Mouse (Mus musculus): Measurements from ENCODE around the gene Rita1. TPM values are rescaled to one million over a fixed set of nuclear protein-coding genes. Genes with fewer than 3 reads are reported as not detected.

The Rita1 gene
- polyA plus RNA-seq, 1 experiment from 2014 or later = 9.3 TPM

DNA sequence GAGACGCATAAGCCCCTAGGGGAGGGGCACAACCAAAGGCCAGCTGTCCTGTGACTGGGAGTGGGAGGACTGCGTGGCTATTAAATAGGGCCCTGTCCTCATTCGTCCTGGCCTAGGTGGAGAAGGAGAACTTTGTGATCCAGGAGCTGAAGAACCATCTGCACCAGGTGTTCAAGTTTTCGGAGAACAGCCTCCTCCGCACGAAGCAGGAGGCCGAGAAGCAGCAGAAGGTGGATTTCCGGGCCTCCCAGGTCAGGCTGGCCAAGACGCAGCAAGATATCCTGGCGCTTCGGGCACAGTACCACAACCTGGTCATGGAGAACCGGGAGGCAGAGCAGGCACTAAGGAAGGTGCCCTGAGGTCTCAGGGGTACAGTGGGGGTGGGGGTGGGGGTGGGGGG, 10.2 kb downstream of the Rita1 start:
- DNase-seq (ENCODE audit: low spot score) (no peak), ATAC-seq (ENCODE audit: low FRiP score) (no peak)
- H3K36me3 ChIP-seq (ENCODE audit: control insufficient read depth, insufficient read depth, low read length) = no peaks in the 10 kb centered on the region
- no peak overlapping the region for H3K27ac ChIP-seq (ENCODE audit: low read depth, low read length)
- H3K4me3 ChIP-seq (ENCODE audit: low read depth, low read length) = no peak overlapping the region
- 87% methylated on average over 12 of the region's 12 CpGs for WGBS
- no peaks in the 10 kb centered on the region; the same call in 1 of the 2 replicates for H3K4me1 ChIP-seq (replicated peaks; ENCODE audit: control insufficient read depth, insufficient read depth, low read length)
- no peaks in the 10 kb centered on the region for H3K27me3 ChIP-seq (ENCODE audit: control insufficient read depth, insufficient read depth, low read length)
- H3K9me3 ChIP-seq (ENCODE audit: control insufficient read depth, low read length) = no peaks in the 10 kb centered on the region
- no peak overlapping the region for H3K4me2 ChIP-seq (replicated peaks; ENCODE audit: low read depth, low read length)
- H3K9ac ChIP-seq (ENCODE audit: low read depth, low read length) = no peak overlapping the region

DNA sequence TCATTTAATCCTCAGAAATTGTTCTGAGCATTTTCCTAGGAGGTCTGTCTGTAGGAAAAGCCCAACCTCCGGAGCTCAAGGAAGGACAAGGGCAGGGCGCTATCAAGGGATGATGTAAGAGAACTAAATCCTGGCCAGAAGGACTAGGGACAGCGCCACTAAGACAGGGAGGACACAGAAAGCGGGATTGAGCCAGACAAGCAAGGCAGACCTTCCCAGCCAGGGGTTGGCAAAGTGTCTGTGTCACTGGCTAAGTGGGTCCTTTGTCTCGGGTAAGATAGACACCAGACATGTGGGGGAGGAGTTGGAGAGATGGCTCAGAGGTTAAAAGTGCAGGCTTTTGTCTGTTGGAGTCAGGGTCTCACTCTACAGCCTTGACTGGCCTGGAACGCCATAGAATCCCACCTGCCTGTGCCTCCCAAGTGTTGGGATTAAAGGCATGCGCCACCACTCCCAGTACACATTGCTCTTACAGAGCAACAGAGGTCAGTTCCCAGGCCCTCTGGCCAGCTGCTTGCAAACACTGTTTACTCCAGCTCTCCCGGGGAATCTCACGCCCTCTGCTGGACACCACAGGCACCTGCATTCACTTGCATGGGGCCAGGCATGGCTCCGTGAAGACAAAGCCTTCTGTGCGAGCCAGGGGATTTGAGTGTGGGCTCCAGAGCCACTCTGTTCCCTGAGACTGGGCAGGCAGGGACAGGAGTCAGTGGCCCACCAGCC, 11.3 kb downstream of the Rita1 start:
- no peaks in the 10 kb centered on the region for H3K36me3 ChIP-seq (ENCODE audit: control insufficient read depth, insufficient read depth, low read length)
- ATAC-seq (ENCODE audit: low FRiP score) (no peak), DNase-seq (ENCODE audit: low spot score) (peak; percentile 46)
- H3K4me2 ChIP-seq (replicated peaks; ENCODE audit: low read depth, low read length) = no peak overlapping the region
- H3K9me3 ChIP-seq (ENCODE audit: control insufficient read depth, low read length) = no peaks in the 10 kb centered on the region
- H3K27me3 ChIP-seq (ENCODE audit: control insufficient read depth, insufficient read depth, low read length) = no peaks in the 10 kb centered on the region
- no peaks in the 10 kb centered on the region; the same call in 1 of the 2 replicates for H3K4me1 ChIP-seq (replicated peaks; ENCODE audit: control insufficient read depth, insufficient read depth, low read length)
- no peak overlapping the region for H3K9ac ChIP-seq (ENCODE audit: low read depth, low read length)
- no peak overlapping the region for H3K4me3 ChIP-seq (ENCODE audit: low read depth, low read length)
- no peak overlapping the region for H3K27ac ChIP-seq (ENCODE audit: low read depth, low read length)
- WGBS = 64% methylated on average over 11 of the region's 11 CpGs

DNA sequence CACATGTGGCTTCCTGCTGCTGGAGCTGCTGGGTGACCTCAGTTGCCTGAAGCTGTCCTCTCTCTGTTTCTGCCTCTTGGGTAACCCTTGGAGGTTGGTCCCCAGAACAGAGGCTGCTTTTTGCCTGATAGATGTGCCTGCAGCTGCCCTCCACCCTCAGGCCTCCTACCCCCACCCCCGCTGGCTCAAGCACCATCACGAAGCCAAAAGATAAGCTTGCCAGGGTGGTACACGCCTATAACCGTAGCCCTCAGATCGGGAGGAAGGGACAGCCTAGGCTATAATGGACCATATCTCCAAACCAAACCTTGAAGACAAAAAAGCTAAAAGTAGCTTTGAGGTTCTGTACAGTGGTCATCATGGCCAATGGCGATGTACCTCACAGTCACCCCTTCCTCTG, 12.8 kb downstream of the Rita1 start:
- H3K9me3 ChIP-seq (ENCODE audit: control insufficient read depth, low read length) = no peaks in the 10 kb centered on the region
- no peaks in the 10 kb centered on the region for H3K27me3 ChIP-seq (ENCODE audit: control insufficient read depth, insufficient read depth, low read length)
- H3K9ac ChIP-seq (ENCODE audit: low read depth, low read length) = no peak overlapping the region
- 94% methylated on average over 6 of the region's 6 CpGs for WGBS
- H3K27ac ChIP-seq (ENCODE audit: low read depth, low read length) = no peak overlapping the region
- no peak overlapping the region for H3K4me2 ChIP-seq (replicated peaks; ENCODE audit: low read depth, low read length)
- DNase-seq (ENCODE audit: low spot score) = no peak
- no peaks in the 10 kb centered on the region for H3K36me3 ChIP-seq (ENCODE audit: control insufficient read depth, insufficient read depth, low read length)
- ATAC-seq (ENCODE audit: low FRiP score) = no peak
- H3K4me1 ChIP-seq (replicated peaks; ENCODE audit: control insufficient read depth, insufficient read depth, low read length) = no peaks in the 10 kb centered on the region; the same call in 1 of the 2 replicates
- no peak overlapping the region for H3K4me3 ChIP-seq (ENCODE audit: low read depth, low read length)

DNA sequence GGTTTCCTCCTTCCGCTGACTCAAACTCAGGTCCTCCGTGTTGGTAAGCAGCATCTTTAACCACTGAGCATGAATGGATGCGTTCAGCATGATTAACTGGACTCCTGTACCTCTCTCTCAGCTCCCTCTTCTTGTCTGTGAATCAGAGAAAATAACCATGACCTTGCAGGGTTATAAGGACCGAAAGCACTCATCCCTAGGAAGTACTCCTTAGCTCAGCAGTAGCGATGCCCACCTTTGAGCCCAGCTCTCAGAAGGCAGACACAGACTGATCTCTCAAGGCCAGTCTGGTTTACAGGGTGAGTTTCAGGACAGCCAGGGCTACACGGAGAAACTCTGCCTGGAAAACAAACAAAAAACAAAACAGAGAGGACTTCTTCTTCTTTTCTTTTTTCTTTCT, 17.9 kb downstream of the Rita1 start:
- 86% methylated on average over 6 of the region's 6 CpGs for WGBS
- no peak overlapping the region for H3K4me2 ChIP-seq (replicated peaks; ENCODE audit: low read depth, low read length)
- no peaks in the 10 kb centered on the region for H3K4me1 ChIP-seq (replicated peaks; ENCODE audit: control insufficient read depth, insufficient read depth, low read length)
- no peak for DNase-seq (ENCODE audit: low spot score)
- H3K9ac ChIP-seq (ENCODE audit: low read depth, low read length) = no peak overlapping the region
- no peak overlapping the region for H3K4me3 ChIP-seq (ENCODE audit: low read depth, low read length)
- H3K9me3 ChIP-seq (ENCODE audit: control insufficient read depth, low read length) = no peaks in the 10 kb centered on the region
- no peaks in the 10 kb centered on the region for H3K36me3 ChIP-seq (ENCODE audit: control insufficient read depth, insufficient read depth, low read length)
- no peak overlapping the region for H3K27ac ChIP-seq (ENCODE audit: low read depth, low read length)
- ATAC-seq (ENCODE audit: low FRiP score) = no peak
- H3K27me3 ChIP-seq (ENCODE audit: control insufficient read depth, insufficient read depth, low read length) = no peaks in the 10 kb centered on the region

DNA sequence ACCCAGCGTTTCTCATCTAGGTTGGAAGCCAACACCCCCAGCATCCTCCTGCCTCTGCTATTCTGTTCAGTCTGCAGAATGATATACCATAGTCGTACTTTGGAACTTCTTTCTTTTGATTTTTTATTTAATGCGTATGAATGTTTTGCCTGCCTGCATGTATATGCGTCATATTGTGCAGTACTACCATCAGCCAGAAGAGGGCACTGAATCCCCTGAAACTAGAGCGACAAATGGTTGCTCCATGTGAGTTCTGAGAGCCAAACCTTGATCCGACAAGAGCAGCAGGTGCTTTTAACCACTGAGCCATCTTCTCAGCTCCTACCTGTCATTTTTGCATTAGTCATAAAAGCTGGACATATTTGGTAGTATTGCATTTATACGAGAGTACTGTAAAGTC, 20.2 kb downstream of the Rita1 start:
- ATAC-seq (ENCODE audit: low FRiP score) = no peak
- no peak for DNase-seq (ENCODE audit: low spot score)
- no peaks in the 10 kb centered on the region for H3K36me3 ChIP-seq (ENCODE audit: control insufficient read depth, insufficient read depth, low read length)
- H3K27ac ChIP-seq (ENCODE audit: low read depth, low read length) = no peak overlapping the region
- no peak overlapping the region for H3K9ac ChIP-seq (ENCODE audit: low read depth, low read length)
- peaks cover 3% of the 10 kb centered on the region; the same call in 1 of the 2 replicates for H3K4me1 ChIP-seq (replicated peaks; ENCODE audit: control insufficient read depth, insufficient read depth, low read length)
- 66% methylated on average over 7 of the region's 7 CpGs for WGBS
- no peaks in the 10 kb centered on the region for H3K9me3 ChIP-seq (ENCODE audit: control insufficient read depth, low read length)
- H3K4me3 ChIP-seq (ENCODE audit: low read depth, low read length) = no peak overlapping the region
- H3K27me3 ChIP-seq (ENCODE audit: control insufficient read depth, insufficient read depth, low read length) = no peaks in the 10 kb centered on the region
- H3K4me2 ChIP-seq (replicated peaks; ENCODE audit: low read depth, low read length) = no peak overlapping the region

DNA sequence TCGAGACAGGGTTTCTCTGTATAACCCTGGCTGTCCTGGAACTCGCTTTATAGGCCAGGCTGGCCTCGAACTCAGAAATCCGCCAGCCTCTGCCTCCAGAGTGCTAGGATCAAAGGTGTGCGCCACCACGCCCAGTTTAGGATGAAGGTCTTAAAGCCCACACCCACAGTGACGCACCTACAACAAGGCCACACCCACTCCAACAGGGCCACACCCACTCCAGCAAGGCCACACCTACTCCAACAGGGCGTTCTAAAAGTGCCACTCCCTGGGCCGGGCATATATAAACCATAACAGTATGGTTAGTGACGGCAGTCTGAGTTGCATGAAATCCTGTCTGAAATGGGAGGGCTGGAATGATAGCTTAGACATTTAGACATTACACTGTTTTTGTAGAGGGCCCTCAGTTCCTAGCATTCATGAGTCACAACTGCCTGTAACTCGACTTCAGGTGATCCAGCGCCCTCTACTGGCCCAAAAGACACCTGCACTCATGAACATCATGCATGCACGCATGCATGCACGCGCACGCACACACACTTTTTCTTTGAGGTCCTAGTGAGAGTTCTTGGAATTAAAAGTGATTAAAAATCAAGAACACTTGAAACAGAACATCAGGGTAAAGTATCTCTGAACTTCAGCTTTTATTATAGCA, 21.9 kb downstream of the Rita1 start:
- H3K4me3 ChIP-seq (ENCODE audit: low read depth, low read length) = no peak overlapping the region
- no peak overlapping the region for H3K4me2 ChIP-seq (replicated peaks; ENCODE audit: low read depth, low read length)
- H3K36me3 ChIP-seq (ENCODE audit: control insufficient read depth, insufficient read depth, low read length) = no peaks in the 10 kb centered on the region
- H3K27ac ChIP-seq (ENCODE audit: low read depth, low read length) = no peak overlapping the region
- H3K9me3 ChIP-seq (ENCODE audit: control insufficient read depth, low read length) = no peaks in the 10 kb centered on the region
- H3K4me1 ChIP-seq (replicated peaks; ENCODE audit: control insufficient read depth, insufficient read depth, low read length) = peaks cover 3% of the 10 kb centered on the region; the same call in 1 of the 2 replicates
- ATAC-seq (ENCODE audit: low FRiP score) = no peak
- H3K27me3 ChIP-seq (ENCODE audit: control insufficient read depth, insufficient read depth, low read length) = no peaks in the 10 kb centered on the region
- WGBS = 74% methylated on average over 16 of the region's 16 CpGs
- no peak for DNase-seq (ENCODE audit: low spot score)
- no peak overlapping the region for H3K9ac ChIP-seq (ENCODE audit: low read depth, low read length)

DNA sequence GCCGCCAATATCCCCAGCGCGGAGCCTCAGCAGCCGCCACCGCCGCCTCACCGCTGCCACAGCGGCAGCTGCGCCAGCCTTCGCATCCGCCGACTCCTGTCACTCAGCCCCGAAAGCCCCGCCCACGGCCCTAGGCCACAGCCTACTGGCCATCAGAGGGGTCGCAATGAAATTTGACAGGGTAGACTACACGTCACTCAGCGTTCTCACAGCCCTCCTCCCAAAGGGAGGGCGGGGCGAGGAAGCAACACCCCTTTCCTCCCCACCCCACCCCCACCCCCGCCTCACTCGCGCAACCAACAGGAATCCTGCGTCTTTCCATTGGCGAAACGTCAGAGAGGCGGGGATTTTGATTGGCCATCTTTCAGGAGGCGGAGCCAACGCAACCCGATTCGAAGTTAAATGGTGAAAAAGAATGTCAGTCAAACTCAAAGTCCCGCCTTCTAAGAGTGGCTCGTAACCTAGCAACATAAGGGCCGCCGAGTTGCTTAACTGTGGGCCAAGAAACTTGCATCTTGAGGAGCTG, 23.8 kb downstream of the Rita1 start, which contains the start of the genes Tpcn1 and Iqcd:
Gene Tpcn1 (minus strand): TSS at position 105 of the 526 bp plus-strand sequence.
Gene Iqcd (plus strand): TSS at position 448 of the 526 bp plus-strand sequence.
- H3K4me3 ChIP-seq (ENCODE audit: low read depth, low read length) = peak within 1 kb of the TSS; percentile 58
- H3K36me3 ChIP-seq (ENCODE audit: control insufficient read depth, insufficient read depth, low read length) = no peaks in the 10 kb centered on the region
- peak; percentile 98 for ATAC-seq (ENCODE audit: low FRiP score)
- H3K4me1 ChIP-seq (replicated peaks; ENCODE audit: control insufficient read depth, insufficient read depth, low read length) = peaks cover 5% of the 10 kb centered on the region
- DNase-seq (ENCODE audit: low spot score) = peak; percentile 100
- no peaks in the 10 kb centered on the region for H3K27me3 ChIP-seq (ENCODE audit: control insufficient read depth, insufficient read depth, low read length)
- 0 out of 2 replicates have a peak within 1 kb of the TSS, but pooled peaks have one; percentile 48 for H3K27ac ChIP-seq (ENCODE audit: low read depth, low read length)
- peak within 1 kb of the TSS; percentile 74 for H3K9ac ChIP-seq (ENCODE audit: low read depth, low read length)
- H3K9me3 ChIP-seq (ENCODE audit: control insufficient read depth, low read length) = no peaks in the 10 kb centered on the region
- under 1% methylated on average over 35 of the region's 35 CpGs for WGBS
- peak within 1 kb of the TSS; percentile 80 for H3K4me2 ChIP-seq (replicated peaks; ENCODE audit: low read depth, low read length)

DNA sequence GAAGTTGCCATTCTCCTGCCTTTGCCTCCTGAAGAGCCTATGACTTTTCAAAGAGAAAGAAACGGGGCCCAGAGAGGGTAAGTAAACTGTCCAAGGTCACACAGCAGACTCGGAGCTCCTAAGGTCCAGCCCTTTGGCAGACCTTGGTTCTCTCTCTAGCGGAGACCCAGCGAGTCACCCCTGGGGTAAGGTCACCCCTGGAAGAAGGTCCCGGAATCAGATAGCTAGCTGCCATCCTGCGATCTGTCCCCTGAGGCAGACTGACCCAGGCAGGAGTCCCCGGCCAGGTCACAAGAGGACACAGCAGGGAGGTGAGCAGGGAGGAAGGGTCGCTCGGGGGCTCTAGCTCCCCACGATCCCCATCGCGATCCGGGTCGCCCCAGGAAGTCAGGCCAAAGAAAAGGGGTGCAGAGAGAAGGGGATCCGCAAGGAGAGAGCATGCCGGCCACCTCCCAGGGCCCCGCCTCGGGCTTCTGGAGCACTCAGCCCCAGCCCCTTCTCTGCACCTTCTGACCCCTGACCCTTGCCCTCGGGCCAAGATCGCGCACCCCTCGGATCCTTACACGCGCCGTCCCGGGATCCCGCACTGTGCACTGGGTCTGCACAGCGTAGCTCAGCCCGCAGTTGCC, 24.3 kb downstream of the Rita1 start:
- peak overlapping the region; percentile 80 for H3K4me2 ChIP-seq (replicated peaks; ENCODE audit: low read depth, low read length)
- H3K27ac ChIP-seq (ENCODE audit: low read depth, low read length) = 0 out of 2 replicates have a peak overlapping the region, but pooled peaks have one; percentile 48
- WGBS = 1% methylated on average over 18 of the region's 29 CpGs

More for the DNA sequence above, 24.3 kb downstream of the Rita1 start:
- Histone ChIP-seq H3K9ac (ENCODE audit: low read depth, low read length) (peak overlapping the region; percentile 74), H3K4me1 (replicated peaks; ENCODE audit: control insufficient read depth, insufficient read depth, low read length) (peaks cover 5% of the 10 kb centered on the region), H3K4me3 (ENCODE audit: low read depth, low read length) (peak overlapping the region; percentile 58), H3K36me3 (ENCODE audit: control insufficient read depth, insufficient read depth, low read length) (no peaks in the 10 kb centered on the region), H3K9me3 (ENCODE audit: control insufficient read depth, low read length) (no peaks in the 10 kb centered on the region), H3K27me3 (ENCODE audit: control insufficient read depth, insufficient read depth, low read length) (no peaks in the 10 kb centered on the region)
- DNase-seq (ENCODE audit: low spot score) (peak; percentile 23), ATAC-seq (ENCODE audit: low FRiP score) (peak; percentile 16; the same call in 1 of the 2 replicates)
